Mouse (Mus musculus): ENCODE measurements around the gene Rell1.

Gene Rell1

GRCm38 (mm10) chr5:63968443-63969415, at the start of gene Rell1:
TSS of gene Rell1 (minus strand) at chr5:63968897.
- peak; percentile 84 to 90 for DNase-seq (ENCODE audit: low spot score in 2 of 2)

GRCm38 (mm10) chr5:64012596-64013366, 44.1 kb upstream of the Rell1 start:
- DNase-seq (ENCODE audit: low spot score in 2 of 2): no peak

GRCm38 (mm10) chr5:64006548-64006947, 37.9 kb upstream of the Rell1 start:
- DNase-seq (ENCODE audit: low spot score in 2 of 2): no peak

- DNase-seq (ENCODE audit: low spot score in 2 of 2): no peak
These were observed 34.6 kb upstream of the Rell1 start for GRCm38 (mm10) chr5:64003302-64003701.

- DNase-seq (ENCODE audit: low spot score in 2 of 2): no peak
These were observed 25.2 kb upstream of the Rell1 start for GRCm38 (mm10) chr5:63993865-63994264.

GRCm38 (mm10) chr5:63990675-63991074, 22.0 kb upstream of the Rell1 start:
- DNase-seq (ENCODE audit: low spot score in 2 of 2): no peak

- DNase-seq (ENCODE audit: low spot score in 2 of 2): no peak
These were observed 17.6 kb upstream of the Rell1 start for GRCm38 (mm10) chr5:63986337-63986736.

GRCm38 (mm10) chr5:63982296-63982695, 13.6 kb upstream of the Rell1 start:
- DNase-seq (ENCODE audit: low spot score in 2 of 2): no peak

GRCm38 (mm10) chr5:63970991-63971390, 2.3 kb upstream of the Rell1 start:
- no peak for DNase-seq (ENCODE audit: low spot score in 2 of 2)

- DNase-seq (ENCODE audit: low spot score in 2 of 2): no peak
These were observed 1.6 kb upstream of the Rell1 start for GRCm38 (mm10) chr5:63970281-63970732.

- DNase-seq (ENCODE audit: low spot score in 2 of 2): no peak
These were observed 897 bp upstream of the Rell1 start for GRCm38 (mm10) chr5:63969476-63970112.

- DNase-seq (ENCODE audit: low spot score in 2 of 2): no peak
These were observed 1.0 kb downstream of the Rell1 start for GRCm38 (mm10) chr5:63967591-63968141.

GRCm38 (mm10) chr5:63966379-63966778, 2.3 kb downstream of the Rell1 start:
- DNase-seq (ENCODE audit: low spot score in 2 of 2): no peak

GRCm38 (mm10) chr5:63965946-63966345, 2.8 kb downstream of the Rell1 start:
- no peak for DNase-seq (ENCODE audit: low spot score in 2 of 2)

- no peak for DNase-seq (ENCODE audit: low spot score in 2 of 2)
These were observed 4.1 kb downstream of the Rell1 start for GRCm38 (mm10) chr5:63964576-63964975.

- no peak for DNase-seq (ENCODE audit: low spot score in 2 of 2)
These were observed 7.0 kb downstream of the Rell1 start for GRCm38 (mm10) chr5:63961726-63962125.

- no peak for DNase-seq (ENCODE audit: low spot score in 2 of 2)
These were observed 8.1 kb downstream of the Rell1 start for GRCm38 (mm10) chr5:63960565-63960964.

GRCm38 (mm10) chr5:63958963-63959708, 9.6 kb downstream of the Rell1 start:
- DNase-seq (ENCODE audit: low spot score in 2 of 2): no peak

GRCm38 (mm10) chr5:63957607-63958006, 11.1 kb downstream of the Rell1 start:
- no peak for DNase-seq (ENCODE audit: low spot score in 2 of 2)

GRCm38 (mm10) chr5:63956411-63956810, 12.3 kb downstream of the Rell1 start:
- DNase-seq (ENCODE audit: low spot score in 2 of 2): no peak

All from right cerebral cortex, adult 2 months (tissue).